Mouse (Mus musculus) B cell, adult 2 months (primary cell): ENCODE measurements around the gene Usp36.

Experiments used
- DNase-seq, 2 experiments: peaks; one replicate each; pipeline ENCODE4 v3.0.0; 2022

Gene Usp36

DNA sequence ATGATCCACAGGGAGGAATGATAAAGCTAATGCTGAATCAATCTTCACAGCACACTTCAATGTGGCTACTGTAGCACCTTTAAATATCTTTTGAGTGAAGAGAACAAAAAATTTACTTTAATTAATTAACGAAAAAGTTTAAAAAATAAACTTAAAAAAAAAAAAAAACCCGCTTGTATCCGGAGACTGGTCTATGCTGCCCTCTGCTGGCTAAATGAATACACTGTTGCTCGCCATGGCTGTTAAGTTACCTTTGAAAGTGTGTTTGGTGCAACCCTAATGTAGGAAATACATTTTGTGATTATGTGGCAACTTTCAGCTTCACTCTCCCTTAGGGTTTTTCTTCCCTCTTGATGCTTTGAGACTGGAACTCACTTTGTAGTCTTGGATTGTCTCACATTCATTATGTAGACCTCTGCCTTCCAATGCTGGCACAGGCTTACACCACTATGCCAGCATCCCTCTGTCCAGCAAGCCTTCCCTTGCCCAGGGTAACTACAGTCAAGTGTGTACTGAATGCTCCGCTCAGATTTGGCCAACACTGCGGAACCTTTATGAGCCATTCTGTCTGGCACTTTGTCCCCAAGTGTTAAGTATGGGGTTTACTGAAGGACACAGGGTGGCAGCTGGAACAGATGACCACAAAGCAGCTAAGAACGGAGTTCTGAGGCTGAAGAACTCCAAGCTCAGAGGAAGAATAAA is 69.3 kb downstream of the Usp36 start:
- DNase-seq = peak; percentile 81 to 82

DNA sequence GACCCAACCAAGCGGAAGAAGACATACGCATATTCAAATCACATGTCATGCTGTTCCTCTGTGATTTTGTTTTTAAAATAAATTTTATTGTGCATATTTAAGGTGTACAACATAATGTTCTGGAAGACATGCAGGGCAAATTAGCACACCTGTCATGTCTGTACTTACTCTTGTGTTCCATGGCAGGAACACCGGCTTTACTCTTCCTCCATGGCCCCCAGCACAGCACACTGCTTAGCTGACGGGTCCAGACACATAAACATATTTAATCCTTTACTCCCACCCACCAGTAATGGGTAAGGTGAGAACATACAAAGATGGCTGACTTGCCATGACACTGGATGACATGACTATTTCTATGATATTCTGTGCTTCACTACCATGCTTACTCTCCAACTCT is 71.0 kb downstream of the Usp36 start:
- peak; percentile 70 to 73 for DNase-seq

- peak in 1 of 2 experiments; percentile 27 for DNase-seq
Measured at GRCm38 (mm10) chr11:118216468-118216867, 73.6 kb downstream of the Usp36 start.

DNA sequence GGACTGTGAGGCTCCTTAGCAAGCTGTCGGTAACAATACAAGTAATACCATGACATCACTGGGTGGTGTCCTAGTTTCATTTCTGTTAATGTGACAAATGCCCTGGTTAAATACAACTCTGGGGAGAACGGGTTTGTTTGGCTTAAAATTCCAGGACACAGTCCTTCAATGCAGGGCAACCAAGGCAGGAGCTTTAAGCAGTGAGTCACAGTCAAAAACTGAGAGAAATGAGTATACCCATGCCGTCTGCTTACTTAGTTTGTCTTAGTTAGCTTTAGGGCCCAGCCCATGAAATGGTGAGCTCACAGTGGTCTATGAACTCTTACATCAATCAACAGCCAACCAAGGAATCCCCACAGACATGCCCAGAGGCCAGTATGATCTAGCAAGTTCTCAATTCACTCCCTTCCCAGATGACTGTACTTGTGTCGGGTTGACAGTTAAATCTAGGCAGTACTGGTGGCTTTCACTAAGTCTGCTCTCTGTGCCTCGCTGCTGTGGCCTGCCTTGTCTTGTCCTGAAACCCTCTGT is 74.1 kb downstream of the Usp36 start:
- DNase-seq = peak in 1 of 2 experiments; percentile 30

DNA sequence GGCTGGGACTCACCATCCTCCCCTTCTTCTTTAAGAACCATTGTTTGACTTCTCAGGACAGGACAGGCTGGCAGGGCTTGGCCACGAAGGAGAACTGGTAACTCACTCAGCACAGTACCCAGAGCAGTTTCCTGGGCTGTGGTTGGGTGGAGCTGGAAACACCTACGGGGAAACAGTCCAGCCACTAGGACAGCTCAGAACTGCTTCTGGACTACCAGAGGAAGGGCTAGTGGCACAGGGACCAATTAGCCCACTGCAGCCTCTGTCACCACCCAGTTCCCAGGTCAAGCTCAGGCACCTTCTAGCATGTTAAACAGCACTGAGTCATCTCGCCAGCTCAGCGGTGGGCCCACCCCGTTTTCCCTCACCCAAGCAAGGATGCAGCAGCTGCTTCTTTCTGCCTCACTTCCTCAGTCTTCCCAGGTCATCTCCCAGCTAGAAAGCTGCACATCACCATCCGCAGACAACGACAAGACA is 77.4 kb downstream of the Usp36 start:
- DNase-seq = peak; percentile 77

GRCm38 (mm10) chr11:118211749-118212635 is 78.1 kb downstream of the Usp36 start:
- DNase-seq = peak; percentile 88 to 89

GRCm38 (mm10) chr11:118210962-118211361 is 79.1 kb downstream of the Usp36 start:
- DNase-seq = peak; percentile 83 to 85

- DNase-seq = peak in 1 of 2 experiments; percentile 26
Measured at GRCm38 (mm10) chr11:118210116-118210515, 79.9 kb downstream of the Usp36 start.
